Mouse (Mus musculus): Measurements from ENCODE around the gene Tmc8. TPM values are rescaled to one million over a fixed set of nuclear protein-coding genes. Genes with fewer than 3 reads are reported as not detected.
"Not testable (repeated sequence)": the region's sequence is repeated elsewhere in the genome, so short reads cannot be mapped to it uniquely, and the experiment has no call there.

The Tmc8 gene
- total RNA-seq, 1 experiment from 2014 or later, result 21.6 TPM

DNA sequence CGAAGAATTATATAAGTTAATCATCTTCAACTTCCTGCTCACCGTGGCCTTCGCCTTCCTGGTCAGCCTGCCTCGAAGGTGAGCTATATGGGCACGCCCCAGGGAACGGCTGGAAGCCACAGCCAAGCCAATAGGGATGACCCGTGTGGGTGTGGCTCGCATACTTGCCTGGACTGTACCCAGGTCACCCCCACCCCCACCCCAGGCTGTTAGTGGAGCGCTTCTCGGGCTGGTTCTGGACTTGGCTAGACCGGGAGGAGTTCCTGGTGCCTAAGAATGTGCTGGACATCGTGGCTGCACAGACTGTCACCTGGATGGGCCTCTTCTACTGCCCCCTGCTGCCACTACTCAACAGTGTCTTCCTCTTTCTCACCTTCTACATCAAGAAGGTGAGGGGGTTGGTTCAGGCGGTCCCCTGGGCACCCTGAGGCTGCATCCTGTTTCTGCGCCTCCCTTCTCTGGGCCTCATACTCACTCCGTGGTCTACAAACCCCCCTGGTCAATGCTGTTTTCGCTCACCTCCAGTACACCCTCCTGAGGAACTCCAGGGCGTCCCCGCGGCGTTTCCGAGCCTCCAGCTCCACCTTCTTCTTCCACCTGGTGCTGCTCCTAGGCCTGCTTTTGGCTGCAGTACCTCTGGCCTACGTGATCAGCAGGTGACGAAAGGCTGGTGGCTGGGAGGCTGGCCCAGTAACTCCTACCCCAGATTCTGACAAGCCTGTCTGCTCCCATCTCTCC lies 9.0 kb downstream of the Tmc8 start:
- 0 out of 2 replicates have a peak, but pooled peaks have one; percentile 6 for ATAC-seq (ENCODE audit: extremely low read depth, insufficient number of reproducible peaks, low FRiP score, poor library complexity, severe bottlenecking)

DNA sequence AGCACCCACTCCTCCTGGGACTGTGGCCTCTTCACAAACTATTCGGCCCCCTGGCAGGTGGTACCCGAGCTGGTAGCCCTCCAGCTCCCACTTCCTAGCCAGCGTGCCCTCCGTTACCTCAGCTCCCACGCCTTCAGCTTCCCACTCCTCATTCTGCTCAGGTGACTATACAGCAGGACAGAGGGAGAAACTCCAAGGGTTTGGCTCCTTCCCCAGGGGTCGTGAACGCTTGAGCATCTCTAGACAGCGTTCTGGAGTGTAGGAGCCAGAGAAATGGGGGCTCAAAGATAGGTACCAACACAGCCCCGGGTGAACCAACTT lies 9.5 kb downstream of the Tmc8 start:
- ATAC-seq (ENCODE audit: extremely low read depth, insufficient number of reproducible peaks, low FRiP score, poor library complexity, severe bottlenecking), result no peak

DNA sequence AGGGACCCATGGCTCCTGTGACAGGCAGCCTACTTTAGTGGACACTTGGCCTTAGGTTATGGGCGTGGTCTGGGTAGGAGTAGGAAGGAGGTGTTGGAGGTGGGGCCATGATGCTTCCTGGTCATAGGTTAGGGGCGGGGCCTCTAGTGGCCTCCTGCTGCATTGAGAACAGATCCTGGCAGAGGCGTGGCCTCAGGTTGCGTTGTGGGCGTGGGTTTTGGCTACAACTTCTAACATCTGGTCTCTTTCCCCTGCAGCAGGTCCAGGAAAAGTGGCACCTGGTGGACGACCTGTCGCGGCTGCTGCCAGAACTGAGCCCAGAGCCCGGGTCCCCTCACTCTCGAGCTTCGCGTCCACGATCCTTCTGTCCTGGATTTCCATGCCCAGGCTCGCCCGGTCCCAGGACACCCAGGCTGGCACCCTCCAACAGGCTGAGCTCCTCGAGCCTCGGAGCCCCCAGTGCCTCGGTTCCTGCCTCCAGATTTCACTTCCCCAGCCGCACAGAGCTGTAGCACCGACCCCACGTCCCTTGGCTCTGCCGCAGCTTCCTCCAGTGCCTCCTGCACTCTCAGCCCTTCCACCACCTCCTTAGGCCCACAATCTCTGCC lies 10.5 kb downstream of the Tmc8 start:
- peak; percentile 86 for ATAC-seq (ENCODE audit: extremely low read depth, insufficient number of reproducible peaks, low FRiP score, poor library complexity, severe bottlenecking)

DNA sequence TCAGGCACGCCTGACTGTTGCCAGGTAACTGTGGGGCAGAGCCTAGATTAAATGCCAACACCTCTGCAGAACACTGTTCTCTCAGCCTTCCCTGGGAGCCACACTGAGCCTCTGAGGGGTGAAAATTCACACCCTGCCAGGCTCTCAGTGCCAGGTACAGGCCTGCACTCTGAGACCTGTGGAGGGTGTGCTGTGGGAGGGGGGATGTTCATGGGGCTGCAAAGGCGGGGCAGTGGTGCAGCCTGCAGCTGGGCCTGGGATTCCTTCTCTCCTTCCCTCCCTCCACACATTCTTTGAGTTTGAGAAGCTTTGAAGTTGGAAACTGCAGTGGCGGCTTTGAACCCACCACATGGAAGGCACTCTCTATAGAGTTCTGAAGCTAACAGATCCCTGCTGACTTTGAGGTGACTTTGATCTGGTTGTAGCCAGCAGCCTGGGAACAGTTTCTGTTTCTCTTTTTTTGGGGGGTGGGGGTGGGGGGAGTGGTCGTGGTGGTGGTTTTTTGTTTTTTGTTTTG lies 12.2 kb downstream of the Tmc8 start:
- ATAC-seq (ENCODE audit: extremely low read depth, insufficient number of reproducible peaks, low FRiP score, poor library complexity, severe bottlenecking), result no peak

DNA sequence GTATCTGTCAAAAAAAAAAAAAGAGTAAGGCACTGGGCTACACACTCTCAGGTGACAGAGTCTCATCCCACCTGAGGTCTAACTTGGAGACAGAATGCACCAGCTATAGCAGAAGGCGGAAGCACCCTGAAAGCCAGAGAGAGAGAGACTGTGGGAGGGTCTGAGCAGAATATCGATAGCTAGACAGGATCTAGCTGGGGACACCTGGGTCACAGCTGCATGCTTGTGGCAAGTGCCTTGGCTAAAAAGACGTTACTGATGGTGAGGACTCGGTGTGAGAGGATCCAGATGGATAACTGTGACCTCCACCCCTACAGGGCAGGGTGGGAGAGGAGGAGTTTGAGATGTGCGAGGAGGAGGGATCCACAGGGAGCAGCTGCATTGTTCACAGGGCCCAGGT lies 15.1 kb downstream of the Tmc8 start:
- ATAC-seq (ENCODE audit: extremely low read depth, insufficient number of reproducible peaks, low FRiP score, poor library complexity, severe bottlenecking), result no peak

DNA sequence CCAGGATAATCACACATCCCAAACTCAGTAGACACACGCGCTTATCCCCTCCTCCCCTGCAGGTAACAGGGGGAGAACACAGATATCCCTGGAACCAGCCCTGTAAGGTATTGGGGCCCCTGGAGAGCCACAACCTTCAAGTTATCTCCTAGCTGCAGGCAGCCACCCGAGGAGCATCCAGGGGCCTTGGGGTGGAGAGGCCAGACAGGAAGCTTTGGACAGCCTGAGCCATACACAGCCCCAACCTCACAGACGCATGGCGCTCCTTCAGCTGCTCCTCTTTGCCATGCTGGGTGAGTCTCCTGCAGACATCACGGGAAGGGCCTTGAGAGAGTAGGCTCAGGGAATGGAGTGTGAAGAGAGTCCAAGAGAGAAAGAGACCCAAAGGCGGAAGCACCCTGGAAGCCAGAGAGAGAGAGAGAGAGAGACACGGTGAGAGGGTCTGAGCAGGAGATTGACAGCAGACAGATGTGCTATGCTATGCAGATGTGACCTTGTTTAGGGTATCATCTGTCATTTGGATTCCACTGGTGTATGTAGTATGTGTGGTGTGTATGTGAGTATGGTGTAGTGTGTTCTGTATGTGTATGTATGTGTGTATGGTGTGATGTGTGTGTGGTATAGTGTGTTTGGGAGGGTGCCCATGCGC lies 15.8 kb downstream of the Tmc8 start, which contains the start of gene 6030468B19Rik:
6030468B19Rik (plus strand) TSS at position 150 of the 649 bp plus-strand sequence.
- no peak for ATAC-seq (ENCODE audit: extremely low read depth, insufficient number of reproducible peaks, low FRiP score, poor library complexity, severe bottlenecking)

DNA sequence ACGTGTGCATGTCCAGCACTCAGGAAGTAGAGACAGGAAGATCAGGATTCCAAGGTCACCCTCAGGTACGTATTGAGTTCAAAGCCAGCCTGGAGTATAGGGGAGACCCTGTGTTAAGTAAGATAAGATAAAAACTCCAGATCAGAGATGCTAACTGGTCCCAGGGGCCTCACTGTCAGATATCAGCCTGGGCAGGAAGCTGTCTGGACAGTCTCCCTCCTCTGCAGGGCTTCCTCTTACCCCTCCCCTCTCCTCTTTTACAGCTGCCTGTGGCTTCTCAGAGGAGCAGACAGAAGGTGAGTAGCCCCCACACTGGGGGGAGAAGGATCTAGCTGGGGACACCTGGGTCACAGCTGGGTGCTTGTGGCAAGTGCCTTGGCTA lies 16.3 kb downstream of the Tmc8 start:
- ATAC-seq (ENCODE audit: extremely low read depth, insufficient number of reproducible peaks, low FRiP score, poor library complexity, severe bottlenecking), result peak; percentile 30

DNA sequence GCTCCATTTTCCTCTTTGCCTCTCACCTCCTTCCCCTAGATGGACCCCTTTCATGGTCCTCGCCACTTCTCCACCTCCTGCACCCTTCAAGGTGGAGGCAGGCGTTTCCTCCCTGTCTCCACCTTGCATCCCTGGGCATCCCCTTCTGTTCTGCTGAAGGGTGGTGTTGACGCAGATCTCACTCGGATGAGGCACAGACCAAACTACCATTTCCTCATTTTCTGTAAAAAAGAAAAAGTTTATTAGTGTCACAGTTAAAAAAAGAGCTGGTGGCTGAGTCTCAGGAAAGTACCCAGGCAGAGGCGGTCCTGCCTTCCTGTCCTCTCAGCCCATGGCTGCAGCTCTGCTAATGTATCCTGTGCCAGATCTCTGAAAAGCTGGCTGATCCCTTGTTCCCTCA lies 17.3 kb downstream of the Tmc8 start:
- peak; percentile 54 for ATAC-seq (ENCODE audit: extremely low read depth, insufficient number of reproducible peaks, low FRiP score, poor library complexity, severe bottlenecking)

DNA sequence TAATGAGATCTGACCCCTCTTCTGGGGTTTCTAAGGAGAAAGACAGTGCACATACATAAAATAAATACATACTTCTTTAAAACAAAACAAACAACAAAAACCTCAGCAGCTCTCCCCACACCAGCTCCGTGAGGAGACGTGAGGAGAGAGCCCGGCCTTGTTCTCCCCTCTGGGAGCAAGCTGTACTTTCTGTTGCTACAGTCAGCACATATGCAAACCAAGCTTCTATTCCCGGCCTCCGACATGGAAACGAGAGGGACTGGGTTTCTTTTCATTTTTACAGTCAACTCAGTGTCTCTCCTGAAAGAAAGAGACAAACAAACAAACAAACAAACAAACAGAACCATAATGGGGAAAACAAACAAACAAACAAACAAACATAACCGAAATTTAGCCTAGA lies 18.2 kb downstream of the Tmc8 start:
- no peak for ATAC-seq (ENCODE audit: extremely low read depth, insufficient number of reproducible peaks, low FRiP score, poor library complexity, severe bottlenecking)

DNA sequence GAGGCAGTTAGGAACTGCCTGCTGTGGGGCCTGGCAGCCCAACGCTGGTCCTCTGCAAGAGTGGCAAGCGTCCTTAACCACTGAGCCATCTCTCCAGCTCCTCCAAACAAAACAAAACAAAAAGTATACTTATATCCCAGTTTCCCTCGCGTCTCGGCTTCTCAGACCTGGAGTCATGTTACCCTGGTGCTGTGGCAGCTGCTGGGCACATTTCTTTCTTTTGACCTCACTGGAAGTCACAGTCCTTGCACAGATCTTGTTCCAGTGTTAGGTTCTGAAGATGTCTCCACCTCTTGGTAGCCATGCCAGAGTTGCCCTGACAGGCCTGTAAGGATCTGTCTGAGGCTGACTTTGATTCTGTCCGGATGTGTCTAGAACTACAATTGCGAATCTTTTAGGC lies 19.8 kb downstream of the Tmc8 start:
- no peak for ATAC-seq (ENCODE audit: extremely low read depth, insufficient number of reproducible peaks, low FRiP score, poor library complexity, severe bottlenecking)

DNA sequence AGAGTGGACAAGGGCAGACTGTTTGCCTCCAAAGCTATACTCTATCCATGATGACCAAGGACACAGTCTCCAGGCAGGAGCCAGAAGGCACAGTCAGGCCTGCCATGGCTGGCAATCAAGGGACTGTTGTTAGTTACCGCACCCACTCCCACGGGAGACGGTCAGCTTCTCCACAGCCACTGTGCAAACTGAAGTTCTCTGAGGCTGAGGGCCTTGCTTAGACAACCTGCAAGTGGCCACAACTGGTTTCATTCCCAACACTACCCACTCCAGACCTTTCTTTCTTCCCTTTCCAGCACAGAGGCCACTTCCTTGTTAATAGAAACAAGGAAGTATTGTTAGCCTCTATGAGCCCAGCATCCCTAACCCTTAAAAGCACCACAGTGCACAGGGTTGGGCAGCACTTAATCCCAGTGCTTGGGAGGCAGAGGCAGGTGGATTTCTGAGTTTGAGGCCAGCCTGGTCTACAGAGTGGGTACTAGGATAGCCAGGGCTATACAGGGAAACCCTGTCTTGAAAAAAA lies 21.4 kb downstream of the Tmc8 start:
- no peak for ATAC-seq (ENCODE audit: extremely low read depth, insufficient number of reproducible peaks, low FRiP score, poor library complexity, severe bottlenecking)

DNA sequence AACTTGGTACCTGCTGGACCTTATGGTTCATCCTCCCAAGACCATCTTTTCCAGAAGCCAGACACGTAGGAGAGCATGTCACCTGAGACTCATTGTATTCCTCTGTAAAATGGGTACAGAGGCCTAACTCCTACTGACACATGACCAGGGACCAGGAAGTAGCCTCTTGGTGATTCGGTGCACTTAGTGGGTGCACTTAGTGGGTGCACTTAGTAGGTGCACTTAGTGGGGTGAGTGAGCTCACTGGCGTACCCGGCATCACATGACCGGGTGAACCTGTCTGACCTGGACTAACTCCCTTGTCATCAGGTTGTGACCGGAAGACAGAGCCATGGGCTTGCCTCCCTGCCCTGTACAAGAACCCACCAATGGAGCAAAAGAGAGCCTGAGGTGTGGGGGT lies 24.9 kb downstream of the Tmc8 start:
- no peak for ATAC-seq (ENCODE audit: extremely low read depth, insufficient number of reproducible peaks, low FRiP score, poor library complexity, severe bottlenecking)

DNA sequence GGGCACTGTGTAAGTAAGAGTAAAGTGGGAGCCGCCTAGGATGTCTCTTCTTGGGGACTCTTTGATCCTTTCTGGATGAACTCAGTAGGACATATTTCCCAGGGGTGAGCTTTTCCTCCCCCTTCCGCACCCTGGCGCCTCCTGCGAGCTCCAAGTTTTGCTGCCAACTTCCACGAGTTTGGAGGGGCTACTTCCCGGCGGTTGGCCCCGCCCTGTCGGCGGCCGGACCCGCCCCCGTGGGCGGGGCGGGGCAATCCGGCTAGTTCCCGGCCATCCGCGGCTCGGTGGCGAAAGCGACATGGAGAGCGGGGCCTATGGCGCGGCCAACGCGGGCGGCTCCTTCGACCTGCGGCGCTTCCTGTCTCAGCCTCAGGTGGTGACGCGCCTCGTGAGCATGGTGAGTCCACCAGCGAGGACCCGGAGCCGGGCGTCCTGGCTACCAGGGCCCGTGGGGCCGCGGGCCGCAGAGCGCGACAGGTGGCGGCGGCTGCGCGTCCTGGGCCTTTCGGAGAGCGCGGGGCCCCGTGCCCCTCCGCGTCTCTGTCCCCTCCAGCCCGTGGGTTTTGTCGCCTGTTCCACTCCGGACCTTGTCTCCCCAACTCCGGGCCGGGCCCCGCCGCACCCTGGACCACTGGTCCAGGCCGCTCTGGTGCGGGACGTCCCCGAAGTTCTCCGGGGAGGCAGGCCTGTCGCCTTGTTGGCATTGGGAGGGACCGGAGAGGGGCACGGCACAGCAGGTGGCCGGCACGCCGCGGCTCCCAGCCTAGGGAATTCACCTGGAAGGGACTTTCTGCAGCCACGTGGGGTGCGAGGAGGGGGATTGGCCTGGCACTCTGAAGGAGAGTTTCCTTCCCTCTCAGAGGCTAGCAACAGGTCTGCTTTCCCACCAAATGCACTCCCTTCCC lies 27.8 kb downstream of the Tmc8 start, which contains the start of the genes Gm20708 and Syngr2:
Gm20708 (plus strand) TSS at position 262 of the 905 bp plus-strand sequence.
Syngr2 (plus strand) TSS at position 262 of the 905 bp plus-strand sequence.
- peak; percentile 24 for ATAC-seq (ENCODE audit: extremely low read depth, insufficient number of reproducible peaks, low FRiP score, poor library complexity, severe bottlenecking)

DNA sequence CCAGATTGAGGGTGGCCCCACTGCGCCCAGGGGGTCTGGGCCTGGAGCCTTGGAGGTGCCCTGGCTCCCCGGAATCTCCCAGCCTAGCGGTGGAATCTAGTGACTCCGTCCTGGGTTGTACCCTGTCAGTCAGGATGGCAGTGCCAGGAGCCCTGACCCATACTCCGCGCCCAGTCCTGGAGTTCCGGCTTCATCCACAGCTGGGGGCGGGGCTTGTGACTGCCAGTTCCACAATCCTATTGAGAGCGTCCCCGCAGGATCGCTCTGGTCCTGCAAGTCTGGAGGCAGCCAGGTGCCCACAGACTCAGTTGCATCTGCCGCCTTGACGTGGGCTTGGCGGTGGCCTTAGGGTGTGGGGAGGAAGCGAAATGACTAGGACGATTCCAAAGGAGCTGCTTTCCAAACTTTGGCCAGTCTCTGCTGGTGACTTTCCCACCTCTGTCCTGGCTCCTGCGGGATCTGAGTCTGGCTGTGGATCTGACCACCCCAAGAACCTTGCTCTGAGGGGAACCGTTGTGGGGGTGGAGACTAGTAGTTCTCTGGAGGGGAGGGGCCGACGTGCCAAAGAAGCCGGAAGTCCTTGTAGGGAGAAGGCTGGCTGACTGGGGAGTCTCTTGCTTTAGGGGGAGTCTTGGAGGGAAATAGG lies 28.6 kb downstream of the Tmc8 start:
- peak; percentile 67 for ATAC-seq (ENCODE audit: extremely low read depth, insufficient number of reproducible peaks, low FRiP score, poor library complexity, severe bottlenecking)

DNA sequence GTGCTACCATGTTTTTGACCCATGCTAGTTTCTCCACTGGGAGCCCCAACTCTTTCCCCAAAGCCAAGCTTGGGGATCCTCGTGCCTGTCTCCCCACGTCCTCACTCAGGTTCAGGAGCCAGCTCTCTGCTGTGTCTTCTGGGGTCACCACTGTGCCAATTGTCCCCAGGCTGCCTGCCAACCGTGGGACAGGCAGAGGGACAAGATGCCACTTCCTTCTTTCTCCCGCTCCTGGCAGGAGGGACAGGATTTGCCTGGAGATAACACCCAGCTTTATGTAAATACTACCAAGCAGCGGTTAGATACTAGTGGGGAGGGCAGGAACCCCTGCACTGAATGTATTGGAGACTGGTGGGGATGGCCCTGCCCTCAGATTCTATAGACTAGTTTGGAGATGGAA lies 32.0 kb downstream of the Tmc8 start:
- no peak for ATAC-seq (ENCODE audit: extremely low read depth, insufficient number of reproducible peaks, low FRiP score, poor library complexity, severe bottlenecking)

DNA sequence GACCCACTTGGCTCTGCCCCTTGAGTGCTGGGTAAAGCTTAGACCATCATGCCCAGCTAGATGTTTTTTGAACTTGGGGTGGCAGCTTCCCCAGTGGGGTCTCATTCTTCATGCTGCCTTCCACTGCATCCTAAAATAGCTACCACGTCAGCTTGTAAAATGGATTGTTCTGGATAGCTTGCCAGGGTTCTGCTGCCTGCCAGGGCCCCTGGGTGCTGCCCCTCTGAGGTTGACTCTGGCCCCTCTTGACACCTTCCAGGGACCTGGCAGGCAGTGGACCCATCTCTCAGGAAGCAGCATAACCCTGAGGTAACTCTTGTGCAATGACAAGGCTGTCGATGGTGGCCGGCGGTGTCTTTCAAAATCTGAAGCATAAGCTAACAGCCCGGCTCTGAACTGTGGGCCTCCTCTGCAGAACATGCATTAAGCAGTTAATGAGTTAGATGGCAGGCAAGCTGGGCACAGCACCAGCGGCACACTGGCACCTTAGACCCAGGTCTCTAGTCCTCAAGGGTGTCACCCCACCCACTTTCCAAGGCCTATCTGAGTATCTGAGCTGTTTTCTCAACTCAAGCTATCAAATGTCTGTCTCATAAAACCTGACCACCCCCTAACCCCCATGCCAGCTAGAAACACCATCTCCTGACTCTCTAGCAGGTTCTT lies 33.0 kb downstream of the Tmc8 start:
- no peak for ATAC-seq (ENCODE audit: extremely low read depth, insufficient number of reproducible peaks, low FRiP score, poor library complexity, severe bottlenecking)

DNA sequence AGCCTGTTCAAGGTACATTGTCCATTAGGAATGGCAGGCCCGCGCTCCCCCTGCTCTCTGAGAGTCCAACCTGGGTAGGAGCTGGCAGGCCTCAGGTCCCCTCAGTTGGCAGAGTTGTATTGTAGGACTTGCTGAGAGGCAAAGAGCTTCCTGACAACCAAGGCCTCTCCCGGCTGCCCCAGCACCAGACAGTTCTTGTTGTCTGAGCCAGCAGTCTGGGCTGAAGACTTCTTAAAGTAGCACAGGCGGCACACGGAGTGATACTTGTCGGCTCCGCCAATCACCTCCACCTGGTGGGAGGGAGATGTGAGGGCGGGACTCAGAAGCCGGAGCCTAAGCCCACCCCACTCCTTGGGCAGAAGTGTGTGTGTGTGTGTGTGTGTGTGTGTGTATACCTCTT lies 34.0 kb downstream of the Tmc8 start:
- not testable (repeated sequence) for ATAC-seq (ENCODE audit: extremely low read depth, insufficient number of reproducible peaks, low FRiP score, poor library complexity, severe bottlenecking)

All from neutrophil, adult 5-6 weeks (primary cell).